7 mouse cellular contexts compared by ENCODE assay signal in the genomic region with DNA sequence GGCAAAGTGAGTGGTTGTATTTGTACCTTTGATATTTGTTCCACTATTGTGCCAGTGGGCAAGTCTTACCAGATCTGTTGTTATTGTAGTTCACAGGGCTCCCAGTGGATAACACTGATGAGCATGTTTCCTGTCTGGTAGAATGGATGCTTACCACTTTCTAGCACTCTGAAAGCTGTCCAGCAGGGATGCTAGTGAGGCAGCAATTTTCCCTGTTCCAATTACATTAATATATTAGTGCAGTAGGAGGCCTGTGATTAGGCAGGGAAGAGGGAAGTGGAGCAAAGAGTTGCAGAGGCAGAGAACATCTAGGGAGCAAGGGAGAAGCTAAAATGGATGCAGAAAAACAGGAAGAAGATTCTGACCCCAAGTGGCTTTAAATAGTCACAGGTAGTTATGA.
DNase-seq lines count a peak whose midpoint lies in the region.
"Not testable (repeated sequence)": the region's sequence is repeated elsewhere in the genome, so short reads cannot be mapped to it uniquely, and the experiment has no call there.

No protein-coding gene starts in this region.

- peak; percentile 71 for DNase-seq in heart, adult 11 months
- peak; percentile 58 for DNase-seq in kidney, adult 18-20 months
- DNase-seq in kidney, adult 8-10 months: peak; percentile 12 to 67
- peak; percentile 26 for DNase-seq in kidney, postnatal 10 days
- DNase-seq in kidney, postnatal 4 days: peak; percentile 29 to 31
- peak; percentile 10 for DNase-seq in left cerebral cortex, postnatal 4 days
- peak; percentile 48 for DNase-seq in retina, embryonic 14.5 days (ENCODE audit: low spot score)

- intact Hi-C loops in left cerebral cortex, postnatal 4 days (cut with DNase I): not testable (repeated sequence)

Comparison
In these comparisons a context has a peak if more than half of its experiments do, and no peak if none do; other contexts are left out.
1. Peak in every context shown above with its lines: DNase-seq.
2. DNase-seq: peak in every context shown above with its lines; median percentile 71 in heart, adult 11 months; 58 in kidney, adult 18-20 months; 48 in retina, embryonic 14.5 days; 40 in kidney, adult 8-10 months; 30 in kidney, postnatal 4 days; 26 in kidney, postnatal 10 days; 10 in left cerebral cortex, postnatal 4 days.